In genomic region chr11:19019204-19020171, GRCm38 (mm10) we compare ENCODE assay signal across 8 mouse cellular contexts. TPM values are rescaled to one million over a fixed set of nuclear protein-coding genes. Genes with fewer than 3 reads are reported as not detected.
A peak's percentile ranks its signal among the peaks of the same experiment; 100 is the strongest.
DNase-seq lines count a peak whose midpoint lies in the region; ATAC-seq and TF ChIP-seq lines count a peak whose summit lies in the region.

No protein-coding gene starts in this region.

- H3K9me3 ChIP-seq in limb, embryonic 15.5 days, result no peaks in the 10 kb centered on the region

- peak overlapping the region; percentile 59 for H3K4me3 ChIP-seq in embryonic fibroblast, embryonic 13.5 days (ENCODE audit: insufficient read depth, low read length)
- H3K4me3 ChIP-seq in limb, embryonic 15.5 days, result peak overlapping the region; percentile 56
- H3K4me3 ChIP-seq in myocyte, result peak overlapping the region; percentile 81

- peak; percentile 48 to 53 for DNase-seq in layer of hippocampus, postnatal 10 days (ENCODE audit: low spot score in 2 of 2)
- DNase-seq in layer of hippocampus, adult 9-10 months (ENCODE audit: low spot score), result no peak
- peak; percentile 83 for DNase-seq in adrenal gland, postnatal 14 days
- DNase-seq in heart, postnatal 14 days, result peak; percentile 75 to 76
- no peak for DNase-seq in layer of hippocampus, adult 9-11 months

- peak; percentile 41 for TF ChIP-seq POLR2A in embryonic fibroblast, embryonic 13.5 days (IDR thresholded peaks at IDR 0.05; ENCODE audit: low read depth, low read length)
- peak; percentile 51 for TF ChIP-seq POLR2A in myocyte (IDR thresholded peaks at IDR 0.05; ENCODE audit: insufficient read length, low read depth)

- H3K27ac ChIP-seq in embryonic fibroblast, embryonic 13.5 days (ENCODE audit: insufficient read depth, low read length), result peak overlapping the region; percentile 90
- H3K27ac ChIP-seq in limb, embryonic 15.5 days, result peak overlapping the region; percentile 90

- ATAC-seq in limb, embryonic 15.5 days (ENCODE audit: insufficient number of reproducible peaks, low FRiP score, low TSS enrichment, low read depth), result no peak

- peak overlapping the region; percentile 91 for H3K4me2 ChIP-seq in limb, embryonic 15.5 days
- H3K4me2 ChIP-seq in myocyte (ENCODE audit: low read depth), result peak overlapping the region; percentile 73

- TF ChIP-seq CTCF in embryonic fibroblast, embryonic 13.5 days (IDR thresholded peaks at IDR 0.05; ENCODE audit: borderline replicate concordance, insufficient read depth, low read length), result no peak

- no peaks in the 10 kb centered on the region for H3K36me3 ChIP-seq in limb, embryonic 15.5 days
- no peaks in the 10 kb centered on the region for H3K36me3 ChIP-seq in myocyte (ENCODE audit: control insufficient read depth, insufficient read depth)

- H3K27me3 ChIP-seq in limb, embryonic 15.5 days, result peaks cover 54% of the 10 kb centered on the region
- H3K27me3 ChIP-seq in myocyte (ENCODE audit: control insufficient read depth, insufficient read depth, insufficient read length), result no peaks in the 10 kb centered on the region

- WGBS in limb, embryonic 15.5 days, result under 1% methylated on average over 66 of the region's 67 CpGs

- peaks cover 5% of the 10 kb centered on the region; the same call in 1 of the 2 replicates for H3K4me1 ChIP-seq in embryonic fibroblast, embryonic 13.5 days (ENCODE audit: control insufficient read depth, insufficient read depth, low read length)
- peaks cover 29% of the 10 kb centered on the region for H3K4me1 ChIP-seq in limb, embryonic 15.5 days

- peak overlapping the region; percentile 80 for H3ac ChIP-seq in myocyte (ENCODE audit: control insufficient read depth, insufficient read length)

- intact Hi-C loops in heart, postnatal 14 days (cut with DNase I), result loop anchor here (5.0 to 10.0 kb wide), 4 partner anchors 72 to 1555 kb away; no protein-coding TSS in a partner anchor

- peak overlapping the region; percentile 55 for H3K9ac ChIP-seq in limb, embryonic 15.5 days

- peaks cover 38% of the 10 kb centered on the region for H3K79me2 ChIP-seq in myocyte (ENCODE audit: control insufficient read depth, insufficient read depth)

TF ChIP-seq in myocyte, 11 proteins besides CTCF, POLR2A, EP300 and RAD21:
- TF ChIP-seq TCF12 (IDR thresholded peaks at IDR 0.05; ENCODE audit: insufficient read depth, poor library complexity, severe bottlenecking) (no peak), CEBPB (IDR thresholded peaks at IDR 0.05; ENCODE audit: insufficient read depth, poor library complexity, severe bottlenecking) (no peak), TCF3 (IDR thresholded peaks at IDR 0.05; ENCODE audit: insufficient read length, low read depth) (no peak), REST (IDR thresholded peaks at IDR 0.05; ENCODE audit: insufficient read depth, insufficient read length) (no peak), MYOG (IDR thresholded peaks at IDR 0.05; ENCODE audit: control insufficient read depth in 1 of 3, insufficient read depth in 1 of 3, insufficient read length in 2 of 3, low read depth in 2 of 3) (no peak), USF1 (IDR thresholded peaks at IDR 0.05; ENCODE audit: low read depth) (no peak), POLR2AphosphoS2 (IDR thresholded peaks at IDR 0.05; ENCODE audit: insufficient read length, low read depth) (no peak), E2F4 (IDR thresholded peaks at IDR 0.05; ENCODE audit: insufficient read depth) (no peak), MYOD1 (IDR thresholded peaks at IDR 0.05; ENCODE audit: control insufficient read depth in 1 of 3, insufficient read length in 2 of 3, low read depth in 2 of 3) (no peak), SRF (IDR thresholded peaks at IDR 0.05; ENCODE audit: control insufficient read depth, insufficient read length, low read depth) (no peak), MAX (IDR thresholded peaks at IDR 0.05; ENCODE audit: low read depth) (no peak)

RNA-seq across cellular contexts. Expression of gene Meis1, which starts 0.7 kb away (rescaled TPM):
- 1 to 10 TPM; 1.8 to 2.2 TPM for total RNA-seq in layer of hippocampus, postnatal 10 days (2021)
- total RNA-seq in adrenal gland, postnatal 14 days (2021), result 57.0 and 57.5 TPM in 2 replicates
- polyA plus RNA-seq in embryonic fibroblast, embryonic 13.5 days (2011; ENCODE audit: insufficient read length, low read depth, missing spikeins), result 22.1 and 34.6 TPM in 2 replicates
- 10 to 100 TPM; 30.1 to 33.9 TPM for total RNA-seq in heart, postnatal 14 days (2021)
- polyA plus RNA-seq in limb, embryonic 15.5 days (2015; fragmentation: Nextera tagmentation; extraction: Ambion mirVana), result 16.3 and 17.1 TPM in 2 replicates
- 7.1 TPM for polyA plus RNA-seq in myocyte (2012; fragmentation: generic; extraction: Trizol)

Comparison
In these comparisons a context has a peak if more than half of its experiments do, and no peak if none do; other contexts are left out.
1. DNase-seq: peak in layer of hippocampus, postnatal 10 days (2 of 2), adrenal gland, postnatal 14 days (single experiment) and heart, postnatal 14 days (2 of 2); none in layer of hippocampus, adult 9-10 months (single experiment) and layer of hippocampus, adult 9-11 months (single experiment).
2. RNA of gene Meis1, which starts 0.7 kb away (total RNA-seq): 57.0 to 57.5 TPM in adrenal gland, postnatal 14 days and 30.1 to 33.9 TPM in heart, postnatal 14 days; 1.8 to 2.2 TPM in layer of hippocampus, postnatal 10 days; every median in the first group is over 4 times any median in the second.
3. Peak in every context shown above with its lines, with median percentiles within 50 percentile points of each other: H3K4me3 ChIP-seq.